Mouse (Mus musculus) spleen, adult 2 months (tissue): ENCODE measurements around the gene Olfr381. TPM values are rescaled to one million over a fixed set of nuclear protein-coding genes. Genes with fewer than 3 reads are reported as not detected.
"Not testable (repeated sequence)": the region's sequence is repeated elsewhere in the genome, so short reads cannot be mapped to it uniquely, and the experiment has no call there.

Source experiments
- DNase-seq, 2 experiments: peaks; one replicate each; pipeline versions ENCODE4 v3.0.0 to v3.0.0-alpha.2; 2012 to 2021; ENCODE audit warnings: low spot score in 2 of 2, low read depth in 1 of 2
- H3K27ac ChIP-seq: fragments of 200-500 bp; 2 replicates; pipeline ENCODE4 v1.5.1; 2012; ENCODE audit warnings: low read length, inconsistent platforms; ENCODE audit not compliant: insufficient read depth
- H3K27me3 ChIP-seq: fragments of 200-500 bp; 2 replicates; pipeline ENCODE4 v1.6.1; 2012; ENCODE audit warnings: mild to moderate bottlenecking, moderate library complexity, low read length, inconsistent platforms; ENCODE audit not compliant: control insufficient read depth, insufficient read depth
- H3K36me3 ChIP-seq: fragments of 200-500 bp; 2 replicates; pipeline ENCODE4 v1.6.1; 2012; ENCODE audit warnings: mild to moderate bottlenecking, low read length, inconsistent platforms; ENCODE audit not compliant: control insufficient read depth, insufficient read depth
- H3K4me1 ChIP-seq: fragments of 200-500 bp; 2 replicates; pipeline ENCODE4 v1.6.1; 2011; ENCODE audit warnings: inconsistent platforms; ENCODE audit not compliant: control insufficient read depth, insufficient read depth, insufficient read length
- H3K4me3 ChIP-seq: fragments of 200-500 bp; 2 replicates; pipeline ENCODE4 v1.5.1; 2011; ENCODE audit warnings: mild to moderate bottlenecking, inconsistent platforms; ENCODE audit not compliant: insufficient read depth, insufficient read length; ENCODE audit errors: extremely low read depth
- CTCF ChIP-seq: fragments of 200-500 bp; IDR thresholded peaks from 2 replicates; pipeline ENCODE4 v1.5.1; 2011; ENCODE audit warnings: mild to moderate bottlenecking, inconsistent platforms; ENCODE audit not compliant: insufficient read depth, insufficient read length, insufficient replicate concordance; ENCODE audit errors: extremely low read depth
- POLR2A ChIP-seq: fragments of 200-500 bp; IDR thresholded peaks from 2 replicates; pipeline ENCODE4 v1.6.1; 2011; ENCODE audit warnings: low read depth, low read length, inconsistent platforms
- WGBS: fragments of 180-500 bp; shearing (Covaris S2); methylation state at CpG from one replicate; pipeline ENCODE4 v1.1.7; 2018; 5-methylcytosine and 5-hydroxymethylcytosine counted together
- polyA plus RNA-seq: library from polyadenylated mRNA; depleted of rRNA; stranded (reverse); fragments of >200 nt; gene quantifications from 2 replicates; pipeline ENCODE4 v1.2.3, GENCODE M21; 2012; rRNA removed

Olfr381 gene
- not detected in 2 replicates for polyA plus RNA-seq

DNA sequence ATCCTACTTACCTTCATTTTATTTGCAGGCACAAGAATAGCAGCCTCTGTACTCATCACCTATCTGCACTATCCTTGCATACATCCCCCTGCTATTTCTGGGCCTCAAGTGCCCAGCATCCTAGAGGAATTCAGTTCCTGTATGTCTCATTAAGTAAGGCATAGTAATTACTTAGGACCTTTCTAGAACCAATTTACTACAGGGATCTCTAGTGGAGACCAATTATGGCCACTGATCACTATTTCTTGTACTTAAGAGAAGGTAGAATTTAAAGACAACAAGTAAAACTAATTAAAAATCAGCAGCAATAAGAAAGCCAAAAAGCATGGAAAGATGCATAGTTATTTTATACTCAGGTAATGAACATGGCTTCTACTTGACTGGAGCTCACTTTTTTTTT lies at the start of gene Olfr381:
Gene Olfr381, minus strand, starts transcription at position 101 of the 400 bp plus-strand sequence.
- no peak within 1 kb of the TSS for H3K4me3 ChIP-seq
- no peaks in the 10 kb centered on the region for H3K36me3 ChIP-seq
- no peak for DNase-seq
- no peak within 1 kb of the TSS for H3K27ac ChIP-seq
- no peaks in the 10 kb centered on the region for H3K4me1 ChIP-seq
- no peaks in the 10 kb centered on the region for H3K27me3 ChIP-seq
- no peak for TF ChIP-seq POLR2A
- no peak for TF ChIP-seq CTCF

- H3K4me1 ChIP-seq, H3K27ac ChIP-seq, H3K36me3 ChIP-seq, DNase-seq, H3K4me3 ChIP-seq, H3K27me3 ChIP-seq: not testable (repeated sequence)
- 92% methylated on average over 1 of the region's 1 CpGs for WGBS
Measured at GRCm38 (mm10) chr11:73528971-73529370, 37.6 kb upstream of the Olfr381 start.

GRCm38 (mm10) chr11:73517097-73517496 lies 25.7 kb upstream of the Olfr381 start, which contains the start of gene Olfr382:
Gene Olfr382, minus strand, starts transcription at chr11:73517197.
- no peak for DNase-seq
- no peaks in the 10 kb centered on the region for H3K4me1 ChIP-seq
- no peak within 1 kb of the TSS for H3K27ac ChIP-seq
- no peaks in the 10 kb centered on the region for H3K27me3 ChIP-seq
- no peak for TF ChIP-seq CTCF
- no peak for TF ChIP-seq POLR2A
- H3K4me3 ChIP-seq, result no peak within 1 kb of the TSS
- no peaks in the 10 kb centered on the region for H3K36me3 ChIP-seq

- 83% methylated on average over 1 of the region's 1 CpGs for WGBS
- TF ChIP-seq POLR2A, result no peak
- TF ChIP-seq CTCF, result no peak
- H3K4me1 ChIP-seq, result no peaks in the 10 kb centered on the region
- H3K27me3 ChIP-seq, result no peaks in the 10 kb centered on the region
- no peak for DNase-seq
- no peaks in the 10 kb centered on the region for H3K36me3 ChIP-seq
- no peak within 1 kb of the TSS for H3K4me3 ChIP-seq
- no peak within 1 kb of the TSS for H3K27ac ChIP-seq
Measured at GRCm38 (mm10) chr11:73457408-73457807, 34.0 kb downstream of the Olfr381 start, which contains the start of gene Olfr380. Gene Olfr380, minus strand, starts transcription at chr11:73457508.

Other genes starting within 250 kb of the Olfr381 start
- gene Trpv3, start 224.2 kb downstream of the Olfr381 start, polyA plus RNA-seq, result 0.07 and 0.14 TPM in 2 replicates
- gene Aspa, start 162.0 kb downstream of the Olfr381 start, polyA plus RNA-seq, result 0.08 TPM in 1 of 2 replicates, not detected in the other
- gene Gm49340, start 161.9 kb downstream of the Olfr381 start, polyA plus RNA-seq, result not detected in 2 replicates
- not detected in 2 replicates for gene Spata22, start 161.9 kb downstream of the Olfr381 start, polyA plus RNA-seq
- gene Olfr20, start 140.8 kb downstream of the Olfr381 start, polyA plus RNA-seq, result not detected in 2 replicates
- not detected in 2 replicates for gene Olfr376, start 120.4 kb downstream of the Olfr381 start, polyA plus RNA-seq
- gene Olfr1, start 92.0 kb downstream of the Olfr381 start, polyA plus RNA-seq, result not detected in 2 replicates
- not detected in 2 replicates for gene Olfr378, start 63.1 kb downstream of the Olfr381 start, polyA plus RNA-seq
- gene Olfr380, start 34.1 kb downstream of the Olfr381 start, polyA plus RNA-seq, result not detected in 2 replicates
- gene Olfr382, start 25.6 kb upstream of the Olfr381 start, polyA plus RNA-seq, result not detected in 2 replicates
- gene Olfr385, start 101.4 kb upstream of the Olfr381 start, polyA plus RNA-seq, result not detected in 2 replicates
- gene Olfr384, start 107.0 kb upstream of the Olfr381 start, polyA plus RNA-seq, result not detected in 2 replicates
- not detected in 2 replicates for gene Zfp735, start 197.2 kb upstream of the Olfr381 start, polyA plus RNA-seq